Comparison of ENCODE assay signal across 10 mouse cellular contexts in the genomic region with DNA sequence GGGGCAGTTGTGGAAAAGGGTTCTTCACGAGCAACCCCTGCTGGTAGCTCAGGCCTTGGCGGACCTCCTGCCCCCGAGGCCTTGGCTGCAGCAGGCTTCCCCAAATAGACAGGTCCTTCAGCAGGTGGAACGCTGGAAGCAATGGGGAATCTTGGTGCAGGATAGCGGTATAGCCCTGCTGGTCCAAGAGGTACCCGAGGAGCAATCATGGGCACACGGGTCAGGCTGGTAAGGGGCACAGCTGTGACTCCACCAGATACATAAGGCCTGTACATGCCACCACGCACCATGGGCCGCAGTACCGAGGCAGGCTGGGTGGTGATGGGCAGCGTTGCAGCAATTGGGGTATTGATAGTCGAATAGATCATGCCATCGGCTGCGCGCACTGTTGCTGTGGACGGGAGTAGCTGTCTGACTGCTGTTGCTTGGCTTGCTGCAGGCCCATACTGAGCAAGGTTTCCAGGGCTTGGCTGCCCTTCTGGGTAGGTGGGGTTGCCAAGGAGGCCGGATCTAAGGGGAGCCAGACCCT. TPM values are rescaled to one million over a fixed set of nuclear protein-coding genes. Genes with fewer than 3 reads are reported as not detected.
DNase-seq lines count a peak whose midpoint lies in the region; ATAC-seq lines count a peak whose summit lies in the region.
"Had no signal": no experiment of that assay in that cellular context is flagged by ENCODE, and none has a peak within 500 bp of the region (broad histone marks: within the 10 kb centered on the region; RNA-seq: fewer than 3 reads in every experiment).

No protein-coding gene starts in this region.

- no peak for ATAC-seq in lung, embryonic 15.5 days (ENCODE audit: borderline replicate concordance, extremely low read depth, low FRiP score, low TSS enrichment)
- no peak for ATAC-seq in limb, embryonic 12.5 days (ENCODE audit: insufficient number of reproducible peaks, insufficient read depth, low FRiP score, low TSS enrichment, low read depth)
- ATAC-seq in neural tube, embryonic 15.5 days (ENCODE audit: low FRiP score): no peak

- peak overlapping the region; percentile 31; the same call in 1 of the 2 replicates for H3K9ac ChIP-seq in lung, embryonic 15.5 days
- H3K9ac ChIP-seq in limb, embryonic 12.5 days (replicated peaks): peak overlapping the region; percentile 63
- peak overlapping the region; percentile 2; the same call in 1 of the 2 replicates for H3K9ac ChIP-seq in neural tube, embryonic 15.5 days (replicated peaks)

- no peak overlapping the region; the same call in 1 of the 2 replicates for H3K27ac ChIP-seq in lung, embryonic 15.5 days
- peak overlapping the region; percentile 53; the same call in 1 of the 2 replicates for H3K27ac ChIP-seq in limb, embryonic 12.5 days
- H3K27ac ChIP-seq in neural tube, embryonic 15.5 days (replicated peaks): no peak overlapping the region

- H3K4me2 ChIP-seq in lung, embryonic 15.5 days: peak overlapping the region; percentile 74
- H3K4me2 ChIP-seq in limb, embryonic 12.5 days: peak overlapping the region; percentile 65
- H3K4me2 ChIP-seq in neural tube, embryonic 15.5 days: peak overlapping the region; percentile 43

- WGBS in lung, embryonic 15.5 days: 71% methylated on average over 17 of the region's 17 CpGs
- 75% methylated on average over 17 of the region's 17 CpGs for WGBS in limb, embryonic 12.5 days
- 75% methylated on average over 17 of the region's 17 CpGs for WGBS in neural tube, embryonic 15.5 days

- peaks cover 26% of the 10 kb centered on the region for H3K27me3 ChIP-seq in lung, embryonic 15.5 days
- peaks cover 54% of the 10 kb centered on the region for H3K27me3 ChIP-seq in limb, embryonic 12.5 days
- no peaks in the 10 kb centered on the region for H3K27me3 ChIP-seq in neural tube, embryonic 15.5 days (replicated peaks)

- peaks cover 12% of the 10 kb centered on the region for H3K4me1 ChIP-seq in lung, embryonic 15.5 days
- H3K4me1 ChIP-seq in limb, embryonic 12.5 days (replicated peaks): peaks cover 14% of the 10 kb centered on the region
- peaks cover 14% of the 10 kb centered on the region for H3K4me1 ChIP-seq in neural tube, embryonic 15.5 days

- H3K9me3 ChIP-seq in lung, embryonic 15.5 days: no peaks in the 10 kb centered on the region
- no peaks in the 10 kb centered on the region for H3K9me3 ChIP-seq in limb, embryonic 12.5 days
- H3K9me3 ChIP-seq in neural tube, embryonic 15.5 days (replicated peaks): no peaks in the 10 kb centered on the region

- peak overlapping the region; percentile 32 for H3K4me3 ChIP-seq in lung, embryonic 15.5 days
- H3K4me3 ChIP-seq in limb, embryonic 12.5 days (replicated peaks): peak overlapping the region; percentile 36
- 0 out of 2 replicates have a peak overlapping the region, but pooled peaks have one; percentile 2 for H3K4me3 ChIP-seq in neural tube, embryonic 15.5 days (replicated peaks)

- no peaks in the 10 kb centered on the region for H3K36me3 ChIP-seq in lung, embryonic 15.5 days
- no peaks in the 10 kb centered on the region for H3K36me3 ChIP-seq in limb, embryonic 12.5 days
- peaks cover 74% of the 10 kb centered on the region for H3K36me3 ChIP-seq in neural tube, embryonic 15.5 days

- DNase-seq in cerebellum, postnatal 25 days: peak; percentile 60 to 64
- DNase-seq in cerebellum, postnatal 4 days (ENCODE audit: low spot score in 2 of 2): no peak
- no peak for DNase-seq in lung, postnatal 4 days
- no peak for DNase-seq in testis, postnatal 10 days (ENCODE audit: low spot score)
- no peak for DNase-seq in gastrocnemius, postnatal 10 days
- DNase-seq: adrenal gland, adult 8-10 months had no signal

RNA-seq across cellular contexts. Expression of gene Apeh, which starts 17.3 kb away (rescaled TPM):
- polyA plus RNA-seq in lung, embryonic 15.5 days (2015; fragmentation: Nextera tagmentation; extraction: Ambion mirVana): 57.8 and 59.1 TPM in 2 replicates
- polyA plus RNA-seq in limb, embryonic 12.5 days (2016; fragmentation: Nextera tagmentation; extraction: Ambion mirVana): 56.9 and 57.9 TPM in 2 replicates
- 52.3 and 53.5 TPM in 2 replicates for polyA plus RNA-seq in neural tube, embryonic 15.5 days (2015; fragmentation: Nextera tagmentation; extraction: Ambion mirVana)
- 10 to 100 TPM; 33.9 to 36.6 TPM for total RNA-seq in gastrocnemius, postnatal 10 days (2021)

RNA-seq across cellular contexts. Expression of gene Rnf123, which starts 28.5 kb away (rescaled TPM):
- 22.3 and 28.4 TPM in 2 replicates for polyA plus RNA-seq in lung, embryonic 15.5 days (2015; fragmentation: Nextera tagmentation; extraction: Ambion mirVana)
- polyA plus RNA-seq in limb, embryonic 12.5 days (2016; fragmentation: Nextera tagmentation; extraction: Ambion mirVana): 30.5 and 38.0 TPM in 2 replicates
- 44.3 and 51.6 TPM in 2 replicates for polyA plus RNA-seq in neural tube, embryonic 15.5 days (2015; fragmentation: Nextera tagmentation; extraction: Ambion mirVana)
- total RNA-seq in gastrocnemius, postnatal 10 days (2021): 100 to 1,000 TPM; 153 to 172 TPM

RNA-seq across cellular contexts. Expression of gene Mst1, which starts 31.4 kb away (rescaled TPM):
- polyA plus RNA-seq in lung, embryonic 15.5 days (2015; fragmentation: Nextera tagmentation; extraction: Ambion mirVana): 0.25 and 0.35 TPM in 2 replicates
- 0.18 and 0.51 TPM in 2 replicates for polyA plus RNA-seq in limb, embryonic 12.5 days (2016; fragmentation: Nextera tagmentation; extraction: Ambion mirVana)
- polyA plus RNA-seq in neural tube, embryonic 15.5 days (2015; fragmentation: Nextera tagmentation; extraction: Ambion mirVana): 0.50 TPM in 1 of 2 replicates, not detected in the other
- under 1 TPM in 1 of 2 experiments, not detected in 1; 0.11 TPM for total RNA-seq in gastrocnemius, postnatal 10 days (2021)
- total RNA-seq: layer of hippocampus, postnatal 25 days had no signal

RNA-seq across cellular contexts. Expression of gene Amigo3, which starts 58.7 kb away (rescaled TPM):
- 2.5 and 2.9 TPM in 2 replicates for polyA plus RNA-seq in lung, embryonic 15.5 days (2015; fragmentation: Nextera tagmentation; extraction: Ambion mirVana)
- 3.1 and 3.7 TPM in 2 replicates for polyA plus RNA-seq in limb, embryonic 12.5 days (2016; fragmentation: Nextera tagmentation; extraction: Ambion mirVana)
- polyA plus RNA-seq in neural tube, embryonic 15.5 days (2015; fragmentation: Nextera tagmentation; extraction: Ambion mirVana): 2.2 and 2.8 TPM in 2 replicates
- 1 to 10 TPM; 2.6 to 3.6 TPM for total RNA-seq in gastrocnemius, postnatal 10 days (2021)

Comparison
In these comparisons a context has a peak if more than half of its experiments do, and no peak if none do; other contexts are left out.
1. DNase-seq: peak in cerebellum, postnatal 25 days (2 of 2); none in cerebellum, postnatal 4 days (0 of 2), lung, postnatal 4 days (0 of 2), testis, postnatal 10 days (single experiment) and gastrocnemius, postnatal 10 days (single experiment).
2. H3K9ac ChIP-seq: peak in every context shown above with its lines; median percentile 63 in limb, embryonic 12.5 days; 31 in lung, embryonic 15.5 days; 2 in neural tube, embryonic 15.5 days.
3. Peak in every context shown above with its lines, with median percentiles within 50 percentile points of each other: H3K4me2 ChIP-seq and H3K4me3 ChIP-seq.